Mouse (Mus musculus) embryonic facial prominence, embryonic 11.5 days (tissue): ENCODE data around the gene Thpo. TPM values are rescaled to one million over a fixed set of nuclear protein-coding genes. Genes with fewer than 3 reads are reported as not detected.
A peak's percentile ranks its signal among the peaks of the same experiment; 100 is the strongest.

Experiments used
- ATAC-seq: fragments of 200-750 bp; cut with Nextera tagmentation; replicated peaks from 2 replicates; pipeline ENCODE4 v1.8.0; 2017; ENCODE audit warnings: low read depth; ENCODE audit not compliant: insufficient number of reproducible peaks, low FRiP score, low TSS enrichment
- DNase-seq: peaks from one replicate; pipeline ENCODE4 v3.0.0-alpha.2; 2015; ENCODE audit warnings: low spot score
- H3K27ac ChIP-seq: fragments of 300-500 bp; sonication (generic); replicated peaks from 2 replicates; pipeline ENCODE4 v1.5.1; 2014; ENCODE audit warnings: mild to moderate bottlenecking, low read depth, low read length, control low read depth
- H3K27me3 ChIP-seq: fragments of 300-500 bp; sonication (generic); 2 replicates; pipeline ENCODE4 v1.6.1; 2014; ENCODE audit warnings: mild to moderate bottlenecking, low read length, moderate library complexity, mixed read lengths; ENCODE audit not compliant: control insufficient read depth, insufficient read depth
- H3K36me3 ChIP-seq: fragments of 300-500 bp; sonication (generic); replicated peaks from 2 replicates; pipeline ENCODE4 v1.6.1; 2014; ENCODE audit warnings: low read depth, mild to moderate bottlenecking, low read length, moderate library complexity, mixed read lengths; ENCODE audit not compliant: control insufficient read depth, insufficient read depth
- H3K4me1 ChIP-seq: fragments of 300-500 bp; sonication (generic); 2 replicates; pipeline ENCODE4 v1.6.1; 2014; ENCODE audit warnings: low read length, mixed read lengths; ENCODE audit not compliant: control insufficient read depth, insufficient read depth
- H3K4me2 ChIP-seq: fragments of 300-500 bp; sonication (generic); 2 replicates; pipeline ENCODE4 v1.6.1; 2014; ENCODE audit warnings: low read depth, mild to moderate bottlenecking, control low read depth, low read length, moderate library complexity
- H3K4me3 ChIP-seq: fragments of 300-500 bp; sonication (generic); 2 replicates; pipeline ENCODE4 v1.5.1; 2014; ENCODE audit warnings: low read depth, low read length, control low read depth
- H3K9ac ChIP-seq: fragments of 300-500 bp; sonication (generic); replicated peaks from 2 replicates; pipeline ENCODE4 v1.6.1; 2014; ENCODE audit warnings: mild to moderate bottlenecking, control low read depth, low read length
- H3K9me3 ChIP-seq: fragments of 300-500 bp; sonication (generic); replicated peaks from 2 replicates; pipeline ENCODE4 v1.6.1; 2016; ENCODE audit warnings: mild to moderate bottlenecking, low read length, inconsistent platforms, mixed read lengths; ENCODE audit not compliant: control insufficient read depth
- WGBS: fragments of 180-500 bp; shearing (Covaris S2); extraction: QIAGEN DNeasy Blood & Tissue Kit; methylation state at CpG from one replicate; pipeline ENCODE4 v1.1.7; 2014; 5-methylcytosine and 5-hydroxymethylcytosine counted together
- polyA plus RNA-seq: library from polyadenylated mRNA; unstranded; fragments of >200 nt; fragmentation: Nextera tagmentation; extraction: Ambion mirVana; gene quantifications from 2 replicates; pipeline ENCODE4 v1.2.1, GENCODE M21; 2014

Thpo gene
- polyA plus RNA-seq, 1 experiment from 2014 or later, result 0.48 TPM

- H3K36me3 ChIP-seq, result no peaks in the 10 kb centered on the region
- 95% methylated on average over 5 of the region's 5 CpGs for WGBS
- ATAC-seq (no peak), DNase-seq (no peak)
- H3K9ac ChIP-seq, result no peak overlapping the region
- H3K27me3 ChIP-seq, result no peaks in the 10 kb centered on the region
- no peaks in the 10 kb centered on the region for H3K4me1 ChIP-seq
- no peak overlapping the region for H3K27ac ChIP-seq
- no peak overlapping the region for H3K4me2 ChIP-seq
- no peak overlapping the region for H3K4me3 ChIP-seq
- H3K9me3 ChIP-seq, result no peaks in the 10 kb centered on the region
Observed at GRCm38 (mm10) chr16:20756052-20756451, 21.7 kb upstream of the Thpo start.

DNA sequence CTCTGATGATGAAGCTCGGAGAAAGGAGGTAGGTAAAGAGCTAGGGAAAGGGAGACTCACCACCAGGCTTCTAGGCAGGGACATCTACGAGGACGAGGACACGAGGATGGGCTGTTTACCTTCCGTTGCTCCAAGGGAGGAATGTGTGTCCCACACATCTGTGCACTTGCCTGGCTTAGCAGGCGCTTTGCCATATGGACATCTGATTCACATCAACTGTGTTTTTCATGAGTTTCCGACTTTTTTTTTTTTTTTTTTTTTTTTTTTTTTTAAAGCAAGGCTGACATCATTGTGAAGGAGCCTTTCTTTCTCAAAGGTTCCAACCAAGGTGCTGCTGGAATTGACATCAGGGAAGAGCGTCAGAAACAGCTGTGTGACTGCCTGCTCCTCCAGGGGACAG is 16.2 kb upstream of the Thpo start:
- H3K4me3 ChIP-seq, result no peak overlapping the region
- peak; percentile 12 for DNase-seq

DNA sequence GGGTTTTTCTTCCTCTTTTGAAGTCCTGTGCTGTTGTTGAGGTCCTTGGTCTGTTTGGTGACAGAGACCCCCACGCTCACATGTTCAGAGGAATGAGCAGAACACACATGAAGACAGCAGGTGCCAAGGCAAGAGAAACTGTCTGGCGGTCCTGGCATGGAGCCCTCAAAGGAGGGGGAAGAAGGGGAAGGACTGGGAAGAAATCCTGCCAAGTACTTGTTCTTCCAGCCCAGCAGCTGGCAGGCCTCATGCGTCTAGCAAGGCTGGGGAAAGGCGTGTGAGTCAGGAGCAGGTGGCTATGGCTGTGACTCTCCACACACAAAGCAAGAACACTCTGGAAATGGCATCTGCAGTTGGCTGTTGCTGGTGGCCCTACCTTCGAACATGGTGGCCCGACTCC is 12.3 kb upstream of the Thpo start:
- no peak for DNase-seq
- H3K9me3 ChIP-seq, result no peaks in the 10 kb centered on the region
- no peaks in the 10 kb centered on the region for H3K27me3 ChIP-seq
- H3K4me1 ChIP-seq, result no peaks in the 10 kb centered on the region
- H3K36me3 ChIP-seq, result no peaks in the 10 kb centered on the region
- H3K9ac ChIP-seq, result no peak overlapping the region
- WGBS, result 84% methylated on average over 6 of the region's 6 CpGs
- no peak overlapping the region for H3K27ac ChIP-seq
- no peak for ATAC-seq
- no peak overlapping the region for H3K4me2 ChIP-seq
- no peak overlapping the region for H3K4me3 ChIP-seq

More for the DNA sequence above, 16.2 kb upstream of the Thpo start:
- Histone ChIP-seq H3K4me2 (no peak overlapping the region), H3K27me3 (no peaks in the 10 kb centered on the region), H3K9me3 (no peaks in the 10 kb centered on the region), H3K4me1 (no peaks in the 10 kb centered on the region), H3K36me3 (no peaks in the 10 kb centered on the region), H3K9ac (no peak overlapping the region), H3K27ac (no peak overlapping the region)
- 37% methylated on average over 8 of the region's 8 CpGs for WGBS
- ATAC-seq, result no peak

GRCm38 (mm10) chr16:20739845-20740244 is 5.5 kb upstream of the Thpo start:
- H3K27me3 ChIP-seq, result peaks cover 7% of the 10 kb centered on the region
- no peak overlapping the region for H3K9ac ChIP-seq
- 88% methylated on average over 9 of the region's 9 CpGs for WGBS
- no peaks in the 10 kb centered on the region for H3K9me3 ChIP-seq
- no peak for DNase-seq
- no peak for ATAC-seq
- no peak overlapping the region for H3K4me2 ChIP-seq
- H3K4me3 ChIP-seq, result no peak overlapping the region
- H3K4me1 ChIP-seq, result no peaks in the 10 kb centered on the region
- no peaks in the 10 kb centered on the region for H3K36me3 ChIP-seq
- H3K27ac ChIP-seq, result no peak overlapping the region

DNA sequence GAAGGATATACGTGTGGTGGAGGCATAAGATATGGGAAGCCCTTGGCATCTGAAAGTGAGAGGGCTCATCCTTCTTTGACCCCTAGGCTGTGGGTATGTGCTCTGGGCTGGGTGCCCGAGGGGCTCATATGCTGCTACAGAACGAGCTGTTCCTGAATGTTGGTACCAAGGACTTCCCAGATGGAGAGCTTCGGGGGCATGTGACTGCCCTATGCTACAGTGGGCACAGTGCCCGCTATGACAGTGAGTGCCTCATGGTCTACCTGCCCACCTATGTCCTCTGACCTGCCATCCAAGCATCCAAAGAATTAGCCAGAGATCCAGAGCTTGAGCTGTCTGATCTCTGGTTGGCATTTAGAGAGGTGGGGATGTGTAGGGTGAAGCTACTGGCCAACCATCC is 2.5 kb upstream of the Thpo start:
- H3K9me3 ChIP-seq, result no peaks in the 10 kb centered on the region
- H3K27me3 ChIP-seq, result peaks cover 24% of the 10 kb centered on the region
- WGBS, result 89% methylated on average over 5 of the region's 5 CpGs
- H3K4me2 ChIP-seq, result no peak overlapping the region
- H3K36me3 ChIP-seq, result no peaks in the 10 kb centered on the region
- peaks cover 5% of the 10 kb centered on the region for H3K4me1 ChIP-seq
- no peak for ATAC-seq
- H3K4me3 ChIP-seq, result no peak overlapping the region
- H3K27ac ChIP-seq, result no peak overlapping the region
- H3K9ac ChIP-seq, result no peak overlapping the region
- DNase-seq, result no peak

DNA sequence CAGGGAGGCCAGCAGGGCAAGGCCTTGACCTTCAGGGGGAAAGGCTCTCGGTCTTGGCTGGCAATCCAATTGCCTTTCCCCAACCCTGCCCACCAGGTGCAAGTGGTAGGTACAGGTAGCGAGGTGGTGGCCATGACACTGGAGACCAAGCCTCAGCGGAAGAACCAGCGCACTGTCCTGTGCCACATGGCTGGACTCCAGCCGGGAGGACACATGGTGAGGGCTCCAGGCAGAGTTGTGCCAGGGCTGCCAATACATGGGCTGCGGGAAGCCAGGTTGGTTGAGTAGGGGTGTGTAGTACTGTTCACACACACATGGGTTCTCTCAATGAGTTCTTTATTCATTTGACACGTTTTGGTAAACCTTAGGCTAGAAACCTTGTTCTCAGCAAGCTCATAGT is 1.9 kb upstream of the Thpo start:
- H3K4me2 ChIP-seq, result no peak overlapping the region
- no peaks in the 10 kb centered on the region for H3K9me3 ChIP-seq
- H3K36me3 ChIP-seq, result no peaks in the 10 kb centered on the region
- H3K27ac ChIP-seq, result no peak overlapping the region
- H3K27me3 ChIP-seq, result peaks cover 24% of the 10 kb centered on the region
- DNase-seq (no peak), ATAC-seq (no peak)
- peaks cover 5% of the 10 kb centered on the region for H3K4me1 ChIP-seq
- H3K9ac ChIP-seq, result no peak overlapping the region
- WGBS, result 86% methylated on average over 7 of the region's 7 CpGs
- H3K4me3 ChIP-seq, result no peak overlapping the region

DNA sequence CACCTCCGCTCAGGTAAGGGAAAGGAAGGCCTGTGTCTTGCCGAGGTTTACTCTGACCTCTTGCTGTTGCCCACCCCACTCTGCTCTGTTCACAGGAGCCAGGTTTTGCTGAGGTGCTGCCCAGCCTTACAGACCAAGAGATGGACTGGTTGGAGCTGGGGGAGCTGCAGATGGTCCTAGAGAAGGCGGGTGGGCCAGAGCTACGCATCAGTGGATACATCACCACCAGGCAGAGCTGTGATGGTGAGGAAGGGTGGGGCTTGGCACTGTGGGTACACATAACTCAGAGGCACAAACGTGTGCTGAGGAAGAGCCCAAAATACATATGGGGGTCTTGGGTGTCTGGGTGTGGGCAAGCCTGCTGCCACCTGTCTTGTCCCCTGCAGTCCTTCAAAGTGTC is 1.3 kb upstream of the Thpo start:
- Histone ChIP-seq H3K4me1 (peaks cover 5% of the 10 kb centered on the region), H3K4me3 (no peak overlapping the region), H3K27ac (no peak overlapping the region), H3K9me3 (no peaks in the 10 kb centered on the region), H3K27me3 (peaks cover 24% of the 10 kb centered on the region), H3K4me2 (no peak overlapping the region), H3K36me3 (no peaks in the 10 kb centered on the region), H3K9ac (no peak overlapping the region)
- 73% methylated on average over 5 of the region's 5 CpGs for WGBS
- ATAC-seq (no peak), DNase-seq (no peak)

DNA sequence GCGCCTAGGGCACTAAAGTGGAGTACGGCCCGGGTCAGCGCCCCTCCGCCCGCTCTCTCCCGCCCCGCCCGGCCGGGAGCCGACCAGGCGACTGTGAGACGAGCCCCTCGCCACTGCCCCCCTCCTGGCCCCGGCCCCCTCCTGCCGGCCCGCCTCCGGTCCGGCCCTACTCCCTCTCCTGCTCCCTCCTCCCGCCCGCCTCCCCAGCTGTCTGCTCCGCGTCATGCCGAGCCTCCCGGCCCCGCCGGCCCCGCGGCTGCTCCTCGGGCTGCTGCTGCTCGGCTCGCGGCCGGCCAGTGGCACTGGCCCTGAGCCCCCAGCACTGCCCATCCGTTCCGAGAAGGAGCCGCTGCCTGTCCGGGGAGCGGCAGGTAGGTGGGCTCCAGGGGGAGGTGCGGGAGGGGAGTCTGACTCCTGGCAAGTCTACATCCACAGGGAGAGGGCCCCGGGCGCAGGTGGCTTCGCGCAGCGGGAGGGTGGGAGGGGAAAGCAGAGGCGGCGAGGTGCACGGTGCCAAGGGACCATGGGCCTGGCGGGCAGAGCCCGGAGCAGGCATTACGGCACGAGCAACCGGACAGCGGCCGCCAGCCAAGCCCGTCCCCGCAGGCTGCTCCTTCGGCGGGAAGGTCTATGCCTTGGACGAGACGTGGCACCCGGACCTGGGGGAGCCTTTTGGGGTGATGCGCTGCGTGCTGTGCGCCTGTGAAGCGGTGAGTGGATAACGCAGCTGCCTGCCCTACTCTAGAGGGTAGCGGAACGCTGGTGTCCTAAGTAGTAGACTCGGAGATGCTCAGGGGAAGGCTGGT is 1.2 kb downstream of the Thpo start, which contains the start of gene Chrd:
Chrd (plus strand) TSS at position 203 of the 806 bp plus-strand sequence.
- Histone ChIP-seq H3K4me1 (peaks cover 5% of the 10 kb centered on the region), H3K4me3 (peak within 1 kb of the TSS; percentile 63), H3K4me2 (peak within 1 kb of the TSS; percentile 99), H3K27ac (peak within 1 kb of the TSS; percentile 48), H3K27me3 (peaks cover 24% of the 10 kb centered on the region), H3K9ac (peak within 1 kb of the TSS; percentile 75), H3K36me3 (no peaks in the 10 kb centered on the region), H3K9me3 (no peaks in the 10 kb centered on the region)
- DNase-seq (peak; percentile 73), ATAC-seq (peak; percentile 73)
- under 1% methylated on average over 53 of the region's 70 CpGs for WGBS
